Mouse (Mus musculus) stomach, postnatal 0 days (tissue): Measurements from ENCODE around the gene Pde4dip.

ENCODE experiments used
- CTCF ChIP-seq: IDR thresholded peaks from 2 replicates; pipeline ENCODE4 v1.5.1; 2016; ENCODE audit warnings: antibody characterized with exemption, low read depth, mild to moderate bottlenecking, moderate library complexity
- EP300 ChIP-seq: optimal IDR thresholded peaks from 2 replicates; pipeline ENCODE3; 2016; ENCODE audit warnings: antibody characterized with exemption

DNA sequence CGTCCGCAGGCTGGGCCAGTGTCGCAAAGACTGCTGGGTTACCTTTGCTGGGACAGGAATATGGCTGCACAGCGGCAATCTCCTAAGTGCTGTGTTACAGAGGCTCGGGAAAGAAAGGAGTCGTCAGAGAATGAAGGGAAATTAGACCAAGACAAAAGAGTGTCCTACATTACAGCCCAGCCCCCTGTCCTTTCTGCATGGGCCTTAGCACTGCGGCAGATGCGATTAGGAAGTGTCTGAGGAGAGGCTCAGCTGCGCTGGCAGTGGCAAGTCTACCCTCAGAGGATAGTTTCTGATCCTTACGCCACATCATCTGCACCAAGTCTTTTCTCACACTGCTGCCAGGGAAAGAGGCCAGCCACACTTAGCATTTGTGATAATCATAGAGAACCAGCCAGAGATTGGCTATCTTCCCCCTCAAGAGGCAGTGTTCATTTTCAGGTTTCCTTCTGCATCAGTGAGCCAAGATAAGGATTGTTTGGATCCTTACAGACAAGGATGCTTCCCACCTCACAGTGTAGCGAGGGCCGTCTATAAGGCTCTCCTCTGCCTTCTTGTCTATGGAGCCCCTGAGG lies 197.0 kb downstream of the Pde4dip start:
- no peak for TF ChIP-seq CTCF
- no peak for TF ChIP-seq EP300
